Mouse (Mus musculus) cerebellum, postnatal 10 days (tissue): Measurements from ENCODE around the gene Adm.
"Not testable (repeated sequence)": the region's sequence is repeated elsewhere in the genome, so short reads cannot be mapped to it uniquely, and the experiment has no call there.

ENCODE experiments used
- DNase-seq, 2 experiments: peaks; one replicate each; pipeline ENCODE4 v3.0.0; 2021; ENCODE audit warnings: mixed read lengths in 2 of 2

Adm gene

DNA sequence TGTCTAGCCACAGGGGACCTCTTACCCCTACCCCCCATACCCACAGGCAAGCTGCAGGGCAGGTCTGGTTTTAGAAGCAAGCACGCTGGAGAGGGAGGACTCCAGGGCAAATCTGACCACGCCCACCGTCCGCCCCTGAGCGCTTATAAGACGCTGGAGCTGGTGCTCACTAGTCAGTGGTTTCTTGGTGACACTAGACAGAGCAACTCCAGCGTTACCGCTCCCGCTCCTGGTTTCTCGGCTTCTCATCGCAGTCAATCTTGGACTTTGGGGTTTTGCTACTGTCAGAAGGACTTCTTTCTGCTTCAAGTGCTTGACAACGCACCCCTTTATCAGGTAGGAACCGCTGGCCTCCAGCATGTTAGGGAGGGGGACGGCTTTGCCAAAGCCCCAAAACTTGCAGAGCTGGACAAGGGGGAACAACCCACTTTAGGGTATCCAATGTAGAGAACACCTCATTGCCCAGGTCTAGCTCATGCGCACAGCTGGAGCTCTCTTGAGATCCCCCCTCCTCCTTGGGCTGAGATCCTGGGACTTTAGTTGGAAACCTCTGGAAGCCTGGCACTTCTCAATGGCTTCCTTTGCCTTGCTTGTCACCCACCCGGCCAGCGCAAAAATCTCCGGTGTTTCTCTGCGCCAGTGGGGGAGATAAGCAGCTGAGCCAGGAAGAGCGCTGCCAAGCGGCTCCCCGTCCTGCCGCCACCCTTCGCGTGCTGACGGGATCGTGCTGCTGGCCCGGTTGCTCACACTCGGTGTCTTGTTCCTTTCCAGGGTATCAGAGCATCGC, at the start of gene Adm:
Adm (plus strand) TSS at position 176 of the 787 bp plus-strand sequence.
- DNase-seq: peak; percentile 64 to 65

DNA sequence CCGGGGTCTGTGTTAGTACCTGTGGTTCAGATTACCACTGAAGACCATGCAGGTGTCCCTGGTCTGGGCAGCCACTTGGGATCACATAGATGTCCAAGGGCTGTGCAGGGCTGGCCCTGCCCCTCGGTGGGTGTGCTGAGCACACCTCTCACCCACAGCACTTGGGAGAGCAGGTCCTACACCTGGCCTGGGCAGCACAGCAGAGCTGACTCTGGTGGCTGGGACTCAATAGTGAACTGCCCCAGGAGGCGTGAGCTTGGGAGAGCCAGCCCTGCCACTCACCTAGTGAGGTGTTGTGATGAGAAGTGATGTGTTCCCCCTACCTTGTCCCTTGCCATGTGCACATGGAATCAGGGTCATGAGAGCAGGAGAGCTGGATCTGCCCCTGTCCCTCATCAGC, 43.8 kb upstream of the Adm start:
- no peak for DNase-seq

DNA sequence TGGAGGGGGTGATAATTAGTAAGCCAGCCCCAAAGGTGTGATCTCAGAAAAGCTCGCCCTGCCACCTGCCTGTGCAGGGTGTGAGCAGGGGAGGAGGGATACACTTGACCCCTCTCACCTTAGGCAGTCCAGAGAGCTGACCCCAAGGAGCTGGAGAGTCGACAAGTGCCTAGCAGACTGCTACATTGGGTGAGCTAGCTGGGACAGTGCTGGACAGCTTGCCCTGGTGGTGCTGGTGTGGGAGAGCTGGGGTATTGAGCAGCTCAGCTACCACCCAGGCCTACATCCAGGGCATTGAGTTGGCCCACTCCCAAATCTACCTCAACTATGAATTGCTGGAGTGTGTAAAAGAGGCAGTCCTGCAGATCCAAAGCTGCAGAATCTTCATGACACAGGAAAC, 43.3 kb upstream of the Adm start:
- DNase-seq: peak; percentile 15 to 17

DNA sequence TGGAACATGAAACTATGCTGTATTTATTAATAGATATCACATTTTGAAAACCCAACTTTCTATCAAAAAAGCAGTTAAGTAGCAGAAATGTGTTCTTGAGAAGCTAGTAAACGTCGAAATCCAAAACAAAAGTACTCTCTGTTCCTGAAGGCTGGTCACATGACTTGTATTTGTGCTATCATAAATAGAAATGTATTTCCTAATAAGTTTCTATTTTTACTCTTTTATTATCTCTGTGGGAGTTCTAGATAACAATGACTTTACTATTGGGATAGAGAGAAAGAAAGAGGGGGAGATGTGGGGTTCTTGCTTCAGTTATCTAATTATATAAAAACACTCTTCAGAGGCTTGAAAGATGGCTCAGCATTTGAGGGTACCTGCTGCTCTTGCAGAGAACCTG, 42.2 kb upstream of the Adm start:
- no peak for DNase-seq

DNA sequence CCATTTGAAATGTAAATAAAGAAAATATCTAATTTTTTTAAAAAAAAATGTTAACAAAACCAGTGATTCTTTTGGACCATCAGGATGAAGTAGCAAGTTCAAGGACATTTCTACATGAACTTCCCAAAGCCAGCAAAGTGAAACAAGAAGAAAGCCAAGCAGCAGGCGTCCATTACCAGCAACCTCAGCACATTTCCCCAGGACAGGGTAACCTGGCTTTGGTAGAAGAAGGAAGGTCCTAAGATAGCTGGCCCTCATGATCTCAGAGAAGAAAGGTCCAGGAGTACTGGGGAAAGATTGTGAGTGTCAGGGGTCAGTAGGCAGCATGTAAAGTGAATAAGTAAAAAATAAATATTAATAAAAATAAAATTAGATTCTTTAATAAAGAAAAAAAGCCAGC, 39.7 kb upstream of the Adm start:
- DNase-seq: no peak

DNA sequence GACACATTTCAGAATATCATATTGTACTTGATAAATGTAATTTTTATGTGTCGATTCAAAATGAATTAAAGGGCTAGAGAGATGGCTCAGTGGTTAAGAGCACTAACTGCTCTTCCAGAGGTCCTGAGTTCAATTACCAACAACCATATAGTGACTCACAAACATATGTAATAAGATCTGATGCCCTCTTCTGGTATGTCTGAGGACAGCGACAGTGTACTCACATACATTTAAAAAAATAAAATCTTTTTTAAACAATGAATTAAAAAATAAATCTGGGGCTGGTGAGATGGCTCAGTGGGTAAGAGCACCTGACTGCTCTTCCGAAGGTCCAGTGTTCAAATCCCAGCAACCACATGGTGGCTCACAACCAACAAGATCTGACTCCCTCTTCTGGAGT, 33.5 kb upstream of the Adm start:
- not testable (repeated sequence) for DNase-seq

DNA sequence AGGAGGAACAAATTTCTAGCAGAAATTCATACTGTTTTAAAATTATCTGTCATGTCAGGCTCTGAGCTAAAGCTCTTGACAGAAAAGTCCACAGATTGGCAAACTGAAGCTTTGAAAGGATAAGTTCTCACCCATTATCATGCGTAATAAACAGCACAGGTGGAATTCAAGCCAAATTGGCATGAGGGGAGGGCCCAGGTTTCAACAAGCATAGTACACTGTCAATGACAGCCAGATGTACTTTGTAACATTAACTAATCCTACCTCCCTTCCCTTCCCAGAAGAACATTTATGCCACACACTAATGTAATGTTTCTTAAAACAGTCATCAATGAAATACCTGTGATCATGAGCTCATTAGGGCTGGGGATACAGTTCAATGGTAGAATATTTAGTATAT, 30.3 kb upstream of the Adm start:
- no peak for DNase-seq

DNA sequence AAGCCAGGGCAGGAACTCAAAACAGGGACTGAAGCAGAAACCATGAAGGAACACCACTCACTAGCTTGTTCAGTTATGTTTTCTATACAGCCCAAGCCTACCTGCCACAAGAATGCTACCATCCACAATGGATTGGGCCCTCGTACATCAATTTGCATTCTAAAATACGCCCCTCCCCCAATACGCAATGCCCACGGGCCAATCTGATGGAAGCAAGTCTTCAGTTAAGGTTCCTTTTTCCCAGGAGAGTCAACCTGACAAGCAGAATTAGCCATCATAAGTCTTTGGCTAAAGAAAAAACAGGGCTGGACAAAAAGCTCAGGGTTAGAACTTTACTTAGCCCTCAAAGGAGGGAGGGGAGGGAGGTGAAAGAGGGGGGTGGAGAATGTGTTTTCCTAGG, 22.0 kb upstream of the Adm start:
- DNase-seq: no peak

DNA sequence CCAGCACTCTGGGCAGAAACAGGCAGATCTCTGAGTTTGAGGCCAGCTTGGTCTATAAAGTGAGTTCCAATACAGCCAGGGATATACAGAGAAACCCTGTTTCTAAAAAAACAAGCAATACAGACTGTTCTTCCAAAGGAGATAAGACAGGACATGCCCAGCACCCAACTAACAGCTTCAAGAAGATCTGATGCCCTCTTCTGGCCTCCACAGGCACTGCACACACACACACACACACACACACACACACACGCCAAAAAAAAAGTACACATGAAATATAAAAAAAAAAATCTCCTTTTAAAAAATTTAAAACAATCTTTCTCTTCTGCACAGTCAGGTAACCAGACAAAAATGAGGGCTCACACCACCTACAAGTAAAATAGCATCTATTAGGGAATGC, 20.6 kb upstream of the Adm start:
- DNase-seq: no peak

DNA sequence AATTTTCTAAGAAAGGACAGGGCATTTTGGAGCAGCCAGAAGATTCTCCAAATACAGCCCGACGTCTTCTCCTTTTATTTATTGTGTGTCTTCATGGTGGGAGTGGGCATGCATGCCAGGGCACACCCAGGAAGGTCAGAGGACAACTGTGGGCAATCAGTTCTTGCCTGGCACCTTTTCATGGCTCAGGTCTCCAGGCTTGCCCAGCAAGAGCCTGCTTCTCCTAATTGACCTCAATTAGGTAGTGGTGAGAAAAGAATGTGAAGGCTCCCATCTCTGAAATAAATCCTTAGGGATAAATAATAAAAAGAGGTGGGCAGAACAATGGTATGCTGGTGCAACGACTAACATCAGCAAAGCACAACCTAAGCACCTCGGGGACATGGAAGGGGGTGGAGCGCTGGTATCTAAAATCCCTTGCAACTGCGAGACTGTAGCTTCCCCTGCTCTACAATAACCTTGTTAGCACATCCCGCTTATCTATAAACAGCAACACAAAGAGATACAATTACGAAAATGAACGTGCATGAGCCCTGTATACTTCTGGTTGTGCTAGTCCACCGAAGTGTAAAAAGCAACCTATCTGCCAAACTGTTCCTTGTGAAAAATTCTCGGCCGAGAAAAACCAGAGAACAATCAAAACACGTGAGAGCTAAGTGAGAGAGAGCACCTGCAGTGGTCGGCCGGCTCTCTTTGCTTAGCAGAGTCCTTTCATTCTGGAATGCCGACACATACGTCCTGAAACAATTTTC, 13.9 kb upstream of the Adm start:
- peak in 1 of 2 experiments; percentile 41 for DNase-seq

DNA sequence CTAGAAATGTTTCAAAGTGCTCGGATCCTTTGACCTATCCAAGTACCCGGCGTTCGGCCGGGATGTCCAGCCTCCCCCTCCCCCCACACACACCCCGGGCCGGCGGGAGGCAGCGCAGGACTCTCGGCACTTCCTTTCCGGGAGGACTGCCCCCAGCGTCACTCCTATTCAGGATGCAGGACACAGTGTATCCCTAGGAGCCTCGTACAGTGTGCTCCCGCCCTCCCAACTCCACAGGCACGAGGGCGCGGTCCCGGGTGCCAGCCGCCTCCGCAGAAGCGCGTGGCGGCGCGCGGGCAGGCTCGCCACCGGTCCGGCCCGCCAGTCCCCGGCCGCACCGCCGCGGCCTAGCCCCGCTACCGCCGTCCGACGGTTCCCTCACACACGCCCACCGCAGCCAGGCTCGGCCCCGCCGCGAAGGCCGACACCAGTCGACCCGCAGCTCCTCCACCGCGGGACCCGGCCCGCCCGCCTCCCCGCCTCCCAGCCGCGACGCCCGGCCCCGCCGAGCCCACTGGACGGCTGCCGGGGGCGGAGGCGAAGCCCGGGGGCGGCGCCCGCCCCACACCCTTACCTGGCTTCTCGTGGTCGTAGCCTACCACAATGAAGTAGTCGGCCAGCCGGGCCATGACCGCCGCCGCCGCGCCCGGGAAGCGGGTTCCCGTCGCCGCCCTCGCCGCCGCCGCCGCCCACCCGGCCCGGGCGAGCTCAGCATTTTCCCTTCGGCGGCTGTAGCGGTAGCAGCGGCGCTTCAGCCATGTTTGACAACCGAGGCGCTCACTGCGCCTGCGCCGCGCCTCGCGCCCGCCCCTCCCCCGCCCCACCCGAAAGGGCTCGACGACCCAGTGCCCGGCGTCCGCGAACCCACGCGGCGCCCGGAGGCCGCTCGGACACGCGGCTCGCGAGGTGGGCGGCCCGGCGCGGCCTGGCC, 13.1 kb upstream of the Adm start, which contains the start of gene Sbf2:
Sbf2 (minus strand) TSS at position 790 of the 931 bp plus-strand sequence.
- DNase-seq: peak; percentile 88 to 89

DNA sequence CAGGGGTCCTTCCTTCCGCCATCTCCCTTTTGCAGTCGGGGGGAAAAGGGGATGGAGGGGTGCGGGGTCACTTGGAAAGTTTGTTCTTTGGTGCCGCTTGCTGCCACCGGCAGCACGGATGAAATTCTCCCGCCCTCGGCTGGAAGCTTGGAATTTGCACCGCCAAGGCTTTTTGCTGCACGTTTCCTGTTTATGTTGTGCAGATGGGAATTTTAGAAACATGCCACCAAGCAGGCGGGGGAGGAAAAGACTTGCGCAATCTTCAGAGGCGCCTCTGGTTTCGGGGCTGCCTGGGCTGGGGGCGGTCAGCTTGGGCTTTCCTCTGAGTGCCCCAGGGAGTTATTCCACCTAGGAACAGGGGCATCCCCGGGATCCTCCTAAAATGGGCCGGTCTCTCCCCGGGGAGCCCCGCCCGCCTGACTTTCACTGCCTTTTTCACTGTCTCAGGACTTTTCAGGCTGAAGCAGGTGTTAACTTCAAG, 12.3 kb upstream of the Adm start:
- DNase-seq: peak; percentile 56 to 61

DNA sequence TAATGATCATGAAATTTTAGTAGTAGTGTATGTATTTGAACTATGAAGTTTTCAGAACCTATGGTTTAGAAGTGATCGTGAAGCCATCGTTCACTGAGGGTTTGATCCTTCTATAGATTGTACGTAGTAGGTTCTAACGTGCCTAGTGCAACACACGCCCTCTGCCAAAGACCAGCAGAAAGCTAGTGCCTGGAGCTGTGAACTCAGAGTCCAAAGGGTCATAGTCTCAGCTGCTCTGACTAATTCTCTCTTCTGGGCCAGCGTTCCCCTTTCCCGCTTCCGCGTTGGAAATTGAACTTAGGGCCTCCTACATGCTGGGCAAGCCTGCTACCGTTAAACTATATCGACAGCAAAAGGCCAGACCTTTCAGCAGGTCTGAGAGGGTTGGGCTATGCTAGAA, 11.7 kb upstream of the Adm start:
- DNase-seq: no peak

DNA sequence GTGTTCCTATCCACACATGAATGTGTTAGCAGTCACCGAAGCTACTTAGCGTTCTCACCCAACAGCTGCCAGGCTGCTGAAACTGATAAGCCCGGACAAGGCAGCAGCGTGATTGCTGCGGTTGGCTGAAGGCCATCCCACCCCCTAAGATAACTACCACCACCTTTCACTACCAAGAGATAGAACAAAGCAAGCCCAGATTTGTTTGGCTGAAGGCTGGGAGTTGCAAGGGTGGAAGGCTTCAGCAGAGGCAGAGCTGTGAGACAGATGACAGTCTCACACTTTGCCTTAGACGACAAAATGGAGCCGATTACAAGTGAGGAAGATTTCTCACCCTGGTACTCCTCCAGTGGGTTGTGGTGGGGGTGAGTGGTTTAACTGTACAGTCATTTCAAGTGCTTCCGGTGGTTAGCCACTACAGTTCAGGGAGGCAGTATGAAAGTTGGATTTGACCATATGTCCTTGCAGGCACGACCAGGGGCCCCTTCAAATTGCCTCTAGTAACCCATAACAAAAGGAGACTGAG, 8.3 kb upstream of the Adm start:
- DNase-seq: no peak

DNA sequence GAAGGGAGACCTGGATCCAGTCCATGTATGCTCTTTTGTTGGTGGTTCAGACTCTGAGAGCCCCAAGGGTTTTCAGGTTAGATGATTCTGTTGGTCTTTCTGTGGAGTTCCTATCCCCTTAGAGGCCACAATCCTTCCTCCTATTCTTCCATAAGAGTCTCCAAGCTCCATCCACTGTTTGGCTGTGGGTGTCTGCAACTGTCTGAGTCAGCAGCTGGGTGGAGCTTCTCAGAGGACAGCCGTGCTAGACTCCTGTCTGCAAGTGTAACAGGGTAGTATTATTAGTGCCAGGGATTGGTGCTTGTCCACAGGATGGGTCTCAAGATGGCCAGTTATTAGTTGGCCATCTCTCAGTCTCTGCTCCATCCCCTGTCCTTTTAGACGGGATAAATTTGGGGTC, 3.4 kb upstream of the Adm start:
- DNase-seq: no peak

DNA sequence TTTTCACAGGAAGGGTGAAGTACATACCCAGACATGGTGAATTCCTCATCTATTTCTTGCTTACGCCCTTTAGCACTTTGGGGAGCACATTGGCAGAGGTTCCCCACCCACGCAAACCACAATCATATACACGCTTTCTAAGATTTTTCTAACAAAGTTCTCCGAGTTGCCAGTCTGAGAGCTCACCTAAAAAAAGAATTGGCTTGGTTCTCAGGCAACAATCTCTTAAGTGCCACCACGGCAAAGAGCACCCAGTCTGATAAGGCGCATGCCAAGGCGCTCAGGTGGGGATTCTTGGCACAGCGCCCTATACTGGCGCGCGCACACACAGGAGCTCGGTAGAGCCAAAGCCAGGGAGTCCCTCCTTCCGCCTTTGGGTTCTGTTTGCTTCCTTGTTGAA, 2.5 kb upstream of the Adm start:
- peak in 1 of 2 experiments; percentile 25 for DNase-seq

DNA sequence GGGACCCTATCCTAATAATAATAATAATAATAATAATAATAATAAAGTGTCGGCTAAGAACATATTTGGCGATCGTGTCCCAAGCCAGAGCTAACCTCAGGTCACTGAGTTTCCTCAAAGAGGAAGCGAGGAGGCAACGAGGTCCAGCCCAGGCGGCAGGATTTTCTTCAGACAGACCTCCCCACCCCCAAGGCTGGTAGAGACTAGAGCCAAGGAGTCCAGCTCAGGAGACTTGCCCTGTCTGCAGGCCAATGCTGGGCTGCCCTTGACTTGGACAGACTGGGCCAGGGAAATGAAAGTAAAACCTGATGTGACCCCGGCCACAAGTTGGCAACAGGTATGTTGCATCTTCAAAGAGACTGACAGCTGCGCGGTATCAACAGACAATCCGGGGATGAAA, 2.0 kb upstream of the Adm start:
- DNase-seq: no peak

DNA sequence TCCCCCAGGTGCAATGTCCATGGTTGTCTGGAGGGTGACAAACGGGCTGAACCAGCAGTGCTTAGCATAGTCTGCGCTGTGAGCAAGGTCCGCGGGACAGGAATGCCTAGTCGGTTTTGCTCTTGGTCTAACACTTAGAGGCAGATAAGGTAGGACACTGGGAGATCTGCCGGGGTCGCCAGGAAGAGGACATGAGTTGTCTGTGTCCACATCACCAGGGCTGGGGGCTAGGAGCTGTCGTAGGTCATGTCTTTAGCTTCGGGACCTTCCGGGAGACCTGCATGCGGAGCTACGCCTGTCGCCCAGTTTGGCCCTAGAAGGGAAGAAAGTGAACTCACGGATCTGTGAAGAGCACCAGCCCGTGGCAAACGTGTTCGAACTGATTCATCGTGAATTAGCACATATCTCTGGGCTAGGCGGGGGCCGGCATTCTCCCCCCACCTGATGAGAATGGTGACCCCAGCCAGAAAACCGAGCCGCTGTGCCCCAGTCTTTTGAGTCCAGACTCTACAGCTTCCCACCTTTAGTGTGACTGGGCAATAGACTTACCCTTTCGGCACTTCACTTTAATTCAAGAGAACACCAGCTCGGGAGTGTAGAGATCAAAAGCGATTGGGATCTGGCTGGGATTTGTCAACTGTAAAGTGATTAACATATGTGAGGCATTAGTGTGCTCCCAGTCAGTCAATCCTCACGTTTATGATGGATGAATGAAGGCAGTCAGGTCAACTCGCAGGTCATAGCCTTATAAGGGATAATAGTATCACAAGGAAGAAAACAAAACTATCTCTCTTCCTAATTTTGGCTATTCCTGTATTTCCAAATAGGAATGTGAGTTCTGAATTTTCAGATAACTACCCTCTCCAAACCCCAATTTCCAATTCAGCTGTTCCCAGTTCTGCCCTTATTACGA, 1.0 kb upstream of the Adm start:
- DNase-seq: no peak

DNA sequence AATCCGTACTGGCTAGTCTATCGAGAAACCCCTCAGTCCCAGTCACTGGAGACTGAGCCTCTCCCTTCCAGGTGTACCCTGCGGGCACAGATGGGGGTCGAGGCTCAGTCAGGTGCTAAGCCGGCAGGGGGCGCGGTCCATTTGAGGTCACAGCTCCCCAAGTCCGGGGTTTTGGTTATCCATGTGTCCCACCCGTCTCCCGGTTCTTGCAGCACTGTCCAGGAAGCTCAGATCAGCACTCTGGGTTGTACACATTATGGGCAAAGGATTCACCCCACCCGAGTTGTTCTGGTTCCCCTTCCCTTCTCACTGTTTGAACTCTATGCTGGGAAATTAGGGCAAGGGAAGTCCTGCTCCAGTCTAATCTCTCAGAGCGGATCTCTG, 370 bp upstream of the Adm start:
- DNase-seq: peak; percentile 43 to 48

DNA sequence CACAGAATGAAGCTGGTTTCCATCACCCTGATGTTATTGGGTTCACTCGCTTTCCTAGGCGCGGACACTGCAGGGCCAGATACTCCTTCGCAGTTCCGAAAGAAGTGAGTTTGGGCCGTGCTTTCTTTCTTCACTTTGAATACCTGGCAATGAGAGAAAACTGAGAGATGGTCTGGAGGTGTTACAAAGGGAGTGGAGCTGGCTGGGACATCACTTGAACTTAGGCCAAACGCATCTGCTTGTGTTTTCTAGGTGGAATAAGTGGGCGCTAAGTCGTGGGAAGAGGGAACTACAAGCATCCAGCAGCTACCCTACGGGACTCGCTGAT, 776 bp downstream of the Adm start:
- DNase-seq: peak in 1 of 2 experiments; percentile 21

DNA sequence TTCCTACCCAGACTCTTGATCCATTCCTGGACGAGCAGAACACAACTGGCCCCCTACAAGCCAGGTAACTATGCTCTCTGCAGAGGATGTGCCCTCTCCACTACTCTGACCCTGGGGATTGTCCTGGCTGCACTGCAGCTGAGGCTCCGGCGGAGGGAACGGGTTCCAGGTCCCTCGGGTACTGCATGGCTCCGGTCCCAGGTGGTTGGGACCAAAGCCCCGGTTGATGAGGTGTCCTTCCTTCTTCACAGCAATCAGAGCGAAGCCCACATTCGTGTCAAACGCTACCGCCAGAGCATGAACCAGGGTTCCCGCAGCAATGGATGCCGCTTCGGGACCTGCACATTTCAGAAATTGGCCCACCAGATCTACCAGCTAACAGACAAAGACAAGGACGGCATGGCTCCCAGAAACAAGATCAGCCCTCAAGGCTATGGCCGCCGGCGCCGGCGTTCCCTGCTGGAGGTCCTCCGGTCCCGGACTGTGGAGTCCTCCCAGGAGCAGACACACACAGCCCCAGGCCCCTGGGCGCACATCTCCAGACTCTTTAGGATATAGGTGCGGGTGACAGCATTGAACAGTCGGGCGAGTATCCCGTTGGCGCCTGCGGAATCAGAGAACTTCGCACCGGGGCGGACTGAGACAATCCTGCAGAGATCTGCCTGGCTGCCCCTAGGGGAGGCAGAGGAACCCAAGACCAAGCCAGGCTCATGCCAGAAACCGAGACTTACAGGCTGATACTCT, 1.3 kb downstream of the Adm start:
- DNase-seq: peak; percentile 45 to 53
